Mouse (Mus musculus): ENCODE data around the gene Tspan12.
A peak's percentile ranks its signal among the peaks of the same experiment; 100 is the strongest.
"Not testable (repeated sequence)": the region's sequence is repeated elsewhere in the genome, so short reads cannot be mapped to it uniquely, and the experiment has no call there.

Tspan12 gene

GRCm38 (mm10) chr6:21828001-21828400 lies 24.3 kb downstream of the Tspan12 start:
- no peak for DNase-seq (ENCODE audit: low read depth)

- DNase-seq (ENCODE audit: low read depth), result no peak
These were observed 28.6 kb downstream of the Tspan12 start for GRCm38 (mm10) chr6:21823694-21824093.

DNA sequence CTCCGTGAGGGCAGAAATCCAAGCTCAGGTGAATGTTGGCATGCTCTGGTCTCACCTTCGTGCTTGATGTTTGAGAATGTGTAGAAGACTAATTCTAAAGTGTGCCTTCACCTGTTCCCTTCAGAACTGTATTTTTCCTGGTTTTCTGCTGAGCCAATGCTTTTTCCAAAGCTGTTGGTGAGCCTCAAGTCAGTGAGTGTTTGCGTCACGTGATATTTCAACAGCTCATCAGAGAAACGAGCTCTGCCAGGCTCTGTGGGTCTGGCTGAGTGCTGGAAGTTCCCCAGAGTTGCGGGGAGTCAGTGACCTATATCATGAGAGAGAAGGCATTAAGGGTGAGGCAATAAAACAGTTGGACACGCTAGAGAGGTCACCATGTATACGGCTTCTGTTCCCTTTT lies 29.0 kb downstream of the Tspan12 start:
- DNase-seq (ENCODE audit: low read depth), result no peak

DNA sequence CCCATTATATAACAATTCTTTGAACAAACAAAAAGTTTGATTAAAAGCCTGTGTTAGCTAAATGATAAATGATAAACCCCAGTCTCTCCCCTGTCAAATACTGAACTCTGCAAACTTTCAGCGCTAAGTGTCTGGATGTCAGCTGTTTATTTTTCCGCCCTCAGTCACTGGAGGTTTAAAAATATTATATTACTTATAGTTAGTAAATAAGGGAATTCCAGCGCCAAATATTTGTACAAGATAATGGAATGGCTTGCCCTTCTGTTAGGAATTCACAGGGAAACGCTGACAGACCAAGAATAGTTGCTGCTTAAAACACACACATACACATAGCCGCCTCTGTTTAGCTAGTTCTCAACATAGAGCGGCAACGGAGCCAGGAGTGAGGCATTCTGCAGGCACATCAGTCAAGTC lies 29.6 kb downstream of the Tspan12 start:
- DNase-seq (ENCODE audit: low read depth), result no peak

DNA sequence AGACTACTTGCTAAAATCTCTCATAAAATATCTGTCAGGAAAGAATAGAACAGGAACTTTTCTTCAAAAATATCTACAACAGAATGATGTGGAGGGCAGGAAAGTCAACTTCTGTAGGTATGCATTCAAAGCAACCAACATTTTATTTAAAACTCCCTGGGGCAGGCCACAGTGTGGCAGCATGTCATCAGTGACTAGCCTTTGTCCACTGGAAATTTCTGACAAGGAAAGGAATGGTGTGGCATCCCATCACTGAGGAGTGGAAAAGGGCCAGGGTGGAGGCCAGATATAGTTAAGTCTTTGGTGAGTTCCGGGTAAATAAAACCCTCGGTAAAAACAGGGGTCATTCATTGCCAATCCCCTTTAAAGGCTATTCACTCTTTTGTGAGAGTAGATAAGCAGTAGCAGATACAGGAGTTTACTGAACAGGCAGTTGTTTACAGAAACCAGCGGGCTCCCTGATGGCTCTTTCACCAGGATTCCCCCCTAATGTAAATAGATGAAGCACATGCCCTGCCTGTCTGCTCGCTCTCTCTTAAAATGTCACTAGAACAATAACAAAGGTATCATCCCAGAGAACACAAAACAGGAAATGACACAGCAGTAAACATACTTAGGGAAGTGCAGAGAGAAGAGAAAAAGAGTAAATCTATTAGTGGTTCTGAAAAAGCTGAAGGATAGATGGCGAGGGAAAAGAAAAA lies 34.1 kb downstream of the Tspan12 start:
- DNase-seq (ENCODE audit: low read depth), result no peak

- no peak for DNase-seq (ENCODE audit: low read depth)
These were observed 46.3 kb downstream of the Tspan12 start for GRCm38 (mm10) chr6:21806005-21806404.

DNA sequence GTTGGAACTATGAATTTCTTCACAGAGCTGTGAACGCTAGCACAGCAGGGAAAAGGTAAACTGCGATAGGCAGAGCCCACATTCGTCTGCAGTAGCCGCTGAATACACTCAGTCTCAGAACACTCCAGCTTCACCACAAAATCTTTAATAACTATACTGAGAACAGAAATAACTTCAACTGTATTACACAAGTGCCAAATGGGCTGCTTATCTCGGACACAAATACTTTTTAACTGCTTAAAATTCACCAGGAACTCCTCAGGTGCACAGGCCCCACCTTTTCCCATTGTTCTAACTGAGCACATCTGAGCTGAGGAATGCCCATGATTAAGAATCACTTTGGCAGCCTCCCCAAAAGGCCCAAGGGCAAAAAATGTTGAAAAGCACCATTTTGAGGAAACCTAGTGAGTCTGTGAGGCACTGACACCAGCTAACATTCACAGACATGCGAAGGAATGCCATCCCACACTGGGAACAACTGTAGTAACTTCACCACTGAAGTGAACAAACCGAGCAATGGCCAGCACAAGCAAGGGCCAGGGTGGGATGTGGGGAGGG lies 47.2 kb downstream of the Tspan12 start:
- DNase-seq (ENCODE audit: low read depth), result no peak

- DNase-seq (ENCODE audit: low read depth), result no peak
These were observed 48.6 kb downstream of the Tspan12 start for GRCm38 (mm10) chr6:21803483-21804340.

DNA sequence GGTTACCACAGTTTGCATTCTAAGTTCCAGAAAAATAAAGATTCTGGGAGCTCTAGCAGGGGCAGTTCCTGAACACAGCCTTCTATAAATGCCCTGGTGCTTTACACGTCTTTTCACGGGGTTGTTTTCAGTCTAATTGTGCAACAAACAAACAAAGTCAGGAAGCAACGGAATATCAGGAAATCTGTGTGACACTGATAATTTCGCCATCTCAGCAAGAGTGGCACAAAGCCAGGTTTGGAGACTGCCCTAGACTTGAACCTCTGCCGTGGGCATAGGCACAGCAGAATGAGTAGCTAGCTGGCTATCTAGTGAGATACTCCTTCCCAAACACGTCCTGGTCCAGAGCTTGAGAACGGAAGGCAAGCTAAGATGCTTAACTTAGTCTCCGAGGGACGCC lies 53.7 kb downstream of the Tspan12 start:
- DNase-seq (ENCODE audit: low read depth), result no peak

GRCm38 (mm10) chr6:21797087-21797486 lies 55.2 kb downstream of the Tspan12 start:
- DNase-seq (ENCODE audit: low read depth), result no peak

DNA sequence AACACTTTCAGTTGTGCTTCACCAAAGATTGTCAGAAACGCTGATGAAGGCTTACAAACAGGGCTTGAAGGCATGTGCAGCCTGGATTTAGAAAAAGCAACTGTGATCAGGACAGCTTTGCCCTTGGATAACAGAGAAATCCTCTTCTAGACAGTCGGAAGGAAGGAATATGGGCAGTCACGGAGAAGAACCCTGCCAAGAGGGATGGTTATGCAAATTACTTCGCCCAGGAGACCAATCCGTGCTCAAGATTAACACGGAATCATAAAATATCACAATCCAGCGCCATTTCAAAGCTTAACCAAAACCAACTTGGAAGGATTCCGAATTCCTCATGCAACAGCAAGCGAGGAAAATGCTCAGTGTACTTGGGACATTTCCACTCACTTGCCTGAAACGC lies 55.9 kb downstream of the Tspan12 start:
- no peak for DNase-seq (ENCODE audit: low read depth)

DNA sequence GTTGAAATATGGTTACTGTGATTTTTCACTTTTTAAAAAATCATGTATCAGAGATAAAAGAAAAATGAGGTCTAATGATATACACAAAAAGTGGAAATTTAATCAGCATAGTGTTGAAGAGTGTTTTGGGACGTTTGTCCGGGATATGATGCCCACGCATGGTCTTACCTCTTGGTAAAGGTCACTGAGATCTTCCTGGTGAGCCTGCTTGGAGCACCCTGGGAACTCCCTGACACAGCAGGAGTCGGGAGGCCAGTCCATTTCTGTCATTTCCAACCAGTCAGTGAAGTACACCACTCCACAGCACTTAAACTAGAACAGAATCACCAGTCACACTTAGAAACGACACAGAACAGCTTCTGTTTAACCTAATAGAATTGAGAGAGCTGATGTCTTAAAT lies 56.9 kb downstream of the Tspan12 start:
- DNase-seq (ENCODE audit: low read depth), result no peak

DNA sequence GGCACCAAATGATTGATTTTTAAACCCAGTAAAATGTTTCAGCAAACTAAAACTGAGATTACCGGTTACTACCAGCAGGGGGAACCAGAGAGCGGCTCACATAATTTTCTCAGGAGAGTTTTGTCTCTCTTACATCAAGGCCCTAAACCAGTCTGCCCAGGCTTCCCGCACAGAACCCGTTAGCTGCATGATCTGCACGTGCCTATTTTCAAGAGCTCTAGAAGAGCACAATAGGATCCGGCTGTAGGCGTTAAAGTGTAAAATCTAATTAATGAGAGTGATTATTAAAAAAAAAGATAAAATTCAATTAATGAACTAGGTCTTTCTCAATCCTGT lies 57.3 kb downstream of the Tspan12 start:
- peak; percentile 47 for DNase-seq (ENCODE audit: low read depth)

- DNase-seq (ENCODE audit: low read depth), result no peak
These were observed 57.8 kb downstream of the Tspan12 start for GRCm38 (mm10) chr6:21794337-21795071.

DNA sequence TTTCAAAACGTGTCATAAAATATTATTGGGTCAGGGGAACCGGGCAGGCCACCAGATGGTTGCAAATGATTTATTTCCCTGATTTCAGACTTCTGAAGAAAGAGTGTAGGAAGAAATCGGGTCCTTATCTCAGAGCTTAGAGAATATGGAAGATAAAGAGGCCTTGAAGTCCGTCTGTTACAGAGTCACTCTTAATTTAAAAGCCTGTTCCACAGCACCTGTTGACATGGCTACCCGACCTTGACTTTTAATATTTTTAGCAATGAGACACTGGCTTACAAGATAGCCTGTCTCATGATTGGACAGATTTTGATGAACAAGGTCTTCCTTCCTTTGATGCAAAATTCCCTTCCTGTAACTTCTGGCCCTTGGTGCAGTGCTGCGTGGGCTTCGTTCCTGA lies 61.0 kb downstream of the Tspan12 start:
- DNase-seq (ENCODE audit: low read depth), result no peak

DNA sequence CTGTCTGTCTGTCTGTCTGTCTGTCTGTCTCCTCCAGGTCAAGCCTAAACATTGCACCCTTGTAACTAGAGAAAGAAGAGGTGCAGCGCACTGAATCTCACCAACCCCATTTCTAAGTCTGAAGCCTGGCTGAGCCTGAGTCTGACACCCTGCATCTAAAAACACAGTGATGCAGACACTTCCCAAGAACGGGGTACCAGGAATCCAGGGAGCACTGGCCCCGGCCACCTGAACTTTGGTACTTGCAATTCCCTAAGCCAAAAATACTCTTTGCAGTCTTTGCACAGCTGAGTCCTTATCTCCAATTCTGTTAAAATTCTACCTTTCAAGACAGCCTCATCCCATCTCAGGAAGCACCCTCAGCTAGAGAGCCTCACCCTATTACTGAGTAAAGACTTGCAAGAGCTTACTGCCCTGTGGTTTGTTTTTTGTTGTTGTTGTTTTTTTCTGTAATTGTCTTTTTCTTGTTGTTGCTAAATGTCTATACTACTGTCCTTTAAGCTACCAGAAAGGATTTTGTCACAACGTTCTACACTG lies 61.7 kb downstream of the Tspan12 start:
- DNase-seq (ENCODE audit: low read depth), result no peak

DNA sequence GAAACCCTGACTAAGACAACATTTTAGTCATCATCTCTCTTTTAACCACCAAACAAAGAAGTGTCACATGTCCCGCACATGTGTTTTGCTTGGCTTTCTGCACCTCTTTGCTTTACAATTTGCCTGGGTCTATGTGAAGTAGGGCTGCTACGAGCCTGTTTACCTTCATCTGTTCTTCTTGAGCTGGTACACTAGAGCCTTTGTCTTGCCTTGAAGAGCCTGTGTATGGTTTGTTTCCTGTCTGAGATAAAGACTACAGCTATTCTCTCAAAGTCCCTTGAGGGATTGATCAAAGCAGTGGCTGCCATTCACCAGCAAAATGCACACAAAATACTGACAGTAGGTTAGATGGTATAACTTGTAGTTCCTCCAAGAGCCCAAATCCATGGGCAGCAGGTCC lies 62.3 kb downstream of the Tspan12 start:
- DNase-seq (ENCODE audit: low read depth), result no peak

- DNase-seq (ENCODE audit: low read depth), result not testable (repeated sequence)
These were observed 62.7 kb downstream of the Tspan12 start for GRCm38 (mm10) chr6:21789582-21789981.

GRCm38 (mm10) chr6:21787757-21788156 lies 64.6 kb downstream of the Tspan12 start:
- DNase-seq (ENCODE audit: low read depth), result no peak

GRCm38 (mm10) chr6:21787274-21787673 lies 65.0 kb downstream of the Tspan12 start:
- no peak for DNase-seq (ENCODE audit: low read depth)

- no peak for DNase-seq (ENCODE audit: low read depth)
These were observed 78.0 kb downstream of the Tspan12 start for GRCm38 (mm10) chr6:21774213-21774916.

- DNase-seq (ENCODE audit: low read depth), result no peak
These were observed 82.9 kb downstream of the Tspan12 start for GRCm38 (mm10) chr6:21769447-21769809.
